Mouse (Mus musculus) hindbrain, postnatal 0 days (tissue): ENCODE data around the gene Ecsit. TPM values are rescaled to one million over a fixed set of nuclear protein-coding genes. Genes with fewer than 3 reads are reported as not detected.

Experiments used
- ATAC-seq: fragments of 200-750 bp; cut with Nextera tagmentation; 2 replicates; pipeline ENCODE4 v1.8.0; 2017; ENCODE audit warnings: mild to moderate bottlenecking, moderate TSS enrichment, moderate library complexity
- DNase-seq: peaks from one replicate; pipeline ENCODE4 v3.0.0-alpha.2; 2015; ENCODE audit warnings: low spot score
- H3K27ac ChIP-seq: fragments of 300-500 bp; sonication (generic); 2 replicates; pipeline ENCODE4 v1.5.1; 2014; ENCODE audit warnings: mild to moderate bottlenecking
- H3K27me3 ChIP-seq: fragments of 300-500 bp; sonication (generic); 2 replicates; pipeline ENCODE4 v1.6.1; 2014; ENCODE audit warnings: low read length, mixed read lengths; ENCODE audit not compliant: insufficient read depth
- H3K36me3 ChIP-seq: fragments of 300-500 bp; sonication (generic); 2 replicates; pipeline ENCODE4 v1.6.1; 2014; ENCODE audit warnings: low read length, mixed read lengths; ENCODE audit not compliant: insufficient read depth
- H3K4me1 ChIP-seq: fragments of 300-500 bp; sonication (generic); 2 replicates; pipeline ENCODE4 v1.6.1; 2014; ENCODE audit warnings: antibody characterized with exemption, low read length, mixed read lengths; ENCODE audit not compliant: insufficient read depth
- H3K4me2 ChIP-seq: fragments of 300-500 bp; sonication (generic); 2 replicates; pipeline ENCODE4 v1.6.1; 2014; ENCODE audit warnings: low read depth, mild to moderate bottlenecking, low read length, moderate library complexity, mixed read lengths
- H3K4me3 ChIP-seq: fragments of 300-500 bp; sonication (generic); 2 replicates; pipeline ENCODE4 v1.5.1; 2014; ENCODE audit warnings: low read length
- H3K9ac ChIP-seq: fragments of 300-500 bp; sonication (generic); replicated peaks from 2 replicates; pipeline ENCODE4 v1.6.1; 2014; ENCODE audit warnings: mild to moderate bottlenecking, low read length, moderate library complexity, mixed read lengths
- H3K9me3 ChIP-seq: fragments of 300-500 bp; sonication (generic); 2 replicates; pipeline ENCODE4 v1.6.1; 2016; ENCODE audit warnings: low read length, mixed read lengths
- CTCF ChIP-seq: IDR thresholded peaks from 2 replicates; pipeline ENCODE4 v1.5.1; 2016; ENCODE audit warnings: antibody characterized with exemption, control low read depth, low read depth
- WGBS: fragments of 180-500 bp; shearing (Covaris S2); extraction: QIAGEN DNeasy Blood & Tissue Kit; methylation state at CpG from one replicate; pipeline ENCODE4 v1.1.7; 2014; 5-methylcytosine and 5-hydroxymethylcytosine counted together
- polyA plus RNA-seq: library from polyadenylated mRNA; unstranded; fragments of >200 nt; fragmentation: Nextera tagmentation; extraction: Ambion mirVana; gene quantifications from 2 replicates; pipeline ENCODE4 v1.2.1, GENCODE M21; 2015
- total RNA-seq: library from RNA; depleted of rRNA; stranded (reverse); fragments of >200 nt; gene quantifications from 2 replicates; pipeline ENCODE4 v1.2.3, GENCODE M21; 2014

The Ecsit gene
- total and polyA plus RNA-seq, 2 experiments from 2014 or later, result 56.0 to 68.8 TPM

- Histone ChIP-seq H3K9ac (peak within 1 kb of the TSS; percentile 86), H3K4me2 (peak within 1 kb of the TSS; percentile 72), H3K27ac (peak within 1 kb of the TSS; percentile 96), H3K9me3 (no peaks in the 10 kb centered on the region), H3K4me3 (peak within 1 kb of the TSS; percentile 92), H3K27me3 (no peaks in the 10 kb centered on the region), H3K4me1 (peaks cover 23% of the 10 kb centered on the region; the same call in 1 of the 2 replicates), H3K36me3 (no peaks in the 10 kb centered on the region; the same call in 1 of the 2 replicates)
- DNase-seq (peak; percentile 94), ATAC-seq (peak; percentile 73)
- WGBS, result under 1% methylated on average over 21 of the region's 28 CpGs
- TF ChIP-seq CTCF, result no peak; the same call in 1 of the 2 replicates
Measured at GRCm38 (mm10) chr9:22051958-22052254, 33.3 kb downstream of the Ecsit start, which contains the start of gene Elavl3. Gene Elavl3, minus strand, starts transcription at chr9:22052023.

GRCm38 (mm10) chr9:22051161-22051957 lies 33.9 kb downstream of the Ecsit start:
- no peaks in the 10 kb centered on the region for H3K27me3 ChIP-seq
- no peaks in the 10 kb centered on the region for H3K9me3 ChIP-seq
- TF ChIP-seq CTCF, result no peak
- H3K4me3 ChIP-seq, result peak overlapping the region; percentile 92
- no peaks in the 10 kb centered on the region for H3K36me3 ChIP-seq
- peak overlapping the region; percentile 72 for H3K4me2 ChIP-seq
- peak overlapping the region; percentile 86 for H3K9ac ChIP-seq
- under 1% methylated on average over 53 of the region's 67 CpGs for WGBS
- peak; percentile 58 for DNase-seq
- peak; percentile 33 for ATAC-seq
- H3K27ac ChIP-seq, result peak overlapping the region; percentile 96
- peaks cover 23% of the 10 kb centered on the region; the same call in 1 of the 2 replicates for H3K4me1 ChIP-seq

- Histone ChIP-seq H3K4me2 (peak overlapping the region; percentile 72), H3K27me3 (no peaks in the 10 kb centered on the region), H3K4me3 (peak overlapping the region; percentile 92), H3K36me3 (no peaks in the 10 kb centered on the region), H3K9me3 (no peaks in the 10 kb centered on the region), H3K9ac (peak overlapping the region; percentile 86), H3K4me1 (peaks cover 23% of the 10 kb centered on the region; the same call in 1 of the 2 replicates), H3K27ac (peak overlapping the region; percentile 96)
- peak; percentile 11; the same call in 1 of the 2 replicates for ATAC-seq
- under 1% methylated on average over 27 of the region's 43 CpGs for WGBS
- no peak for TF ChIP-seq CTCF
- DNase-seq, result peak; percentile 73
Measured at GRCm38 (mm10) chr9:22050351-22050889, 34.8 kb downstream of the Ecsit start.

GRCm38 (mm10) chr9:22049721-22050270 lies 35.4 kb downstream of the Ecsit start:
- peaks cover 23% of the 10 kb centered on the region; the same call in 1 of the 2 replicates for H3K4me1 ChIP-seq
- peak; percentile 7; the same call in 1 of the 2 replicates for ATAC-seq
- DNase-seq, result peak; percentile 58

GRCm38 (mm10) chr9:22049315-22049714 lies 35.9 kb downstream of the Ecsit start:
- peak overlapping the region; percentile 96 for H3K27ac ChIP-seq
- H3K4me3 ChIP-seq, result peak overlapping the region; percentile 92
- no peaks in the 10 kb centered on the region for H3K27me3 ChIP-seq
- peak overlapping the region; percentile 86 for H3K9ac ChIP-seq
- H3K4me2 ChIP-seq, result peak overlapping the region; percentile 72
- TF ChIP-seq CTCF, result no peak
- WGBS, result 37% methylated on average over 11 of the region's 11 CpGs
- DNase-seq (peak; percentile 53), ATAC-seq (0 out of 2 replicates have a peak, but pooled peaks have one; percentile 3)
- peaks cover 18% of the 10 kb centered on the region; the same call in 1 of the 2 replicates for H3K4me1 ChIP-seq
- no peaks in the 10 kb centered on the region for H3K36me3 ChIP-seq
- H3K9me3 ChIP-seq, result no peaks in the 10 kb centered on the region

More at GRCm38 (mm10) chr9:22049721-22050270, 35.4 kb downstream of the Ecsit start:
- 11% methylated on average over 4 of the region's 4 CpGs for WGBS
- no peak for TF ChIP-seq CTCF
- Histone ChIP-seq H3K4me2 (peak overlapping the region; percentile 72), H3K9ac (peak overlapping the region; percentile 86), H3K9me3 (no peaks in the 10 kb centered on the region), H3K27ac (peak overlapping the region; percentile 96), H3K4me3 (peak overlapping the region; percentile 92), H3K36me3 (no peaks in the 10 kb centered on the region), H3K27me3 (no peaks in the 10 kb centered on the region)

GRCm38 (mm10) chr9:22047329-22047728 lies 37.9 kb downstream of the Ecsit start:
- no peak overlapping the region for H3K9ac ChIP-seq
- DNase-seq, result no peak
- ATAC-seq, result no peak
- WGBS, result 50% methylated on average over 9 of the region's 9 CpGs
- no peak for TF ChIP-seq CTCF
- H3K4me1 ChIP-seq, result 0 out of 2 replicates have a peak, but pooled peaks cover 18% of the 10 kb centered on the region
- no peak overlapping the region for H3K27ac ChIP-seq
- H3K36me3 ChIP-seq, result no peaks in the 10 kb centered on the region
- H3K27me3 ChIP-seq, result no peaks in the 10 kb centered on the region
- no peaks in the 10 kb centered on the region for H3K9me3 ChIP-seq
- H3K4me2 ChIP-seq, result peak overlapping the region; percentile 72
- H3K4me3 ChIP-seq, result 0 out of 2 replicates have a peak overlapping the region, but pooled peaks have one; percentile 3
